Mouse (Mus musculus): ENCODE results near the gene Paqr3. TPM values are rescaled to one million over a fixed set of nuclear protein-coding genes. Genes with fewer than 3 reads are reported as not detected.

Gene Paqr3
- total RNA-seq (2022) = 1 to 10 TPM; 2.6 to 6.0 (median 3.6) TPM

DNA sequence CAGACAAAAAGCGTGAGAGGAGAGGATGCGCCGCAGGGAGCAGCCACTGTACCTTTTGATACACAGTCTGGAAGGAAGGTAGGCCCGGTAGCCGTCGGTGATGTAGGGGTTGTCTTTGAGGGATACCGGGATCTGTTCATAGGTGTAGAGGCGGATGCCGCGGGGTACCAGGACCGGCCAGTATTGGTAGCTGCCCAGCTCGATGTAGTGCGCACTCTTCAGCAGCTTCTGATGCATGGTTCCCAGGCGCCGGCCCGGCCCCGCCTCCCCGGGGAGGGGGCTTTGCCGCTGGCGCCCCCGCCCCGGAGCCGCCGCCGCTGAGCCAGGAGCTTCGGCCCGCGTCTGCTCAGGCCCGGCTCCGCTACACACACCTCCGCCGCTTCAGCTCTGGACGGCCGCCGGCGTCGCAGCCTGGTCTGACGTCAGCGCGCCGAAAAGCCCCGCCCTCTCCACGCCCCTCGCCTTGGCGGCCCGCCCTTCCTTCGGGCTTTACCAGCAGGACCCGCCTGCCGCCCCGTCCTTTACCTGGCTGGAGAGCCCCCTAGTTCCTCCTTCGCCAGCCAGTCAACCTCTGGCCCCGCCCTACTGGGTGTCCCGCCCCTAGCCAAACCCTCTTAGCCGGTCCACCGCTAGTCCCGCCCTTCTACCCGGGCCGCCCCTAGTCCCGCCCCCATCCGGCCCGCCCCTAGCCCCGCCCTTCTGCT lies at the start of gene Paqr3:
Gene Paqr3, minus strand, starts transcription at position 390 of the 704 bp plus-strand sequence.
- peak; percentile 95 to 96 for DNase-seq (ENCODE audit: low spot score in 2 of 2)

DNA sequence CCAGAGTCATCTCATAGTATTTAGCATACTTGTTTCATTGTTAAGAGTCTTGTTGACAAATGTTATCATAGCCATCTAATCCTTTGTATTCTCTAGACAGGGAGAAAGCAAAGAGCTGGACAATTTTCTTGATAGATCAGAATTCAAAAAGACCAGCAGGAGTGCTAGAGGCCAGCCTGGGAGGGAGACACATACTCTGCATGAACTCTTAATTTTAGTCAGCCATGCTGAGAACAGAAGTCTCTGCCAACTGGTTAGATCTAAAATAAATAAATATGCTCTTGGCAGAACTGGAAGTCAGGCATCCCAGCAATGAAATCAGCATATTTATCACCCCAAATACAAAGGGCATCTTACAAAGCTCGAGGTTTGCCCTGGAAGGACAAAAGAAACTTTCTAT lies 43.3 kb upstream of the Paqr3 start:
- DNase-seq (ENCODE audit: low spot score in 2 of 2) = no peak

DNA sequence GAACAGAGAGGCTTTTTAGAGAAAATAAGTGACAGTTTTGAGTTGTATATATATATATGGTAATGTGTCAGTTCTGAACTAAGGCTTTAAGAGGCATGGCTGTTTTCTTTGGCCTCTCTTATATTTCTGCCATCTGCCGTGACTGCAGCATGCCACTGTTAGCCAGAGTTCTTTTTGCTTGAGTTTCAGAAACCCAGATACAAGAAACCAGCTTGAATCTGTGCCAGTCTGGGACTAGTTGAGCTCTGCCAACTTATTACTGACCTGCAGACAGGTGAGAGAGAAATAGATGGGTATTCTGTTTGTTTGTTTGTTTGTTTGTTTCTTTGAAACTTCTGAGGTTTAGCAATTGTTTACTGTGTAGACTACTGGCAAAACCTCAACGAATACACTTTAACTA lies 23.9 kb upstream of the Paqr3 start:
- DNase-seq (ENCODE audit: low spot score in 2 of 2) = no peak

DNA sequence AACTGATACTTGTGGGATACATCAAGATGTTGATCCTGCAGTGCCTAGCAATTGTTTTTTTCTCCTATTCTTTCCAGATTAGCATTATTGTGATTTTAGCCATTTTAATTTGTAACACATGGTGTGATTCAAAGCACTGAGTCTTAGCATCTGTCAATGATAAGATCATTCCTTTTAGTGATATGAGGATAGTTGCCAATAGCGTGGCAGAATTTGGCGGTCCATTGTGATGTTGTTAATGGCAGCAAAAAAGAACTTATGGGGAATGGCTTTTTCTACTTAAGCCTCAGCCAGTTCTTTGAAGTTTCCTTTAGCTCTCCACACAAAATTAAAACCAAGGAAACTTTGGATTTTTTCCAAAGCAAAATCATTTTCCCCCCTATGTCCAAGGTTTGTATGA lies 18.2 kb upstream of the Paqr3 start:
- DNase-seq (ENCODE audit: low spot score in 2 of 2) = no peak

DNA sequence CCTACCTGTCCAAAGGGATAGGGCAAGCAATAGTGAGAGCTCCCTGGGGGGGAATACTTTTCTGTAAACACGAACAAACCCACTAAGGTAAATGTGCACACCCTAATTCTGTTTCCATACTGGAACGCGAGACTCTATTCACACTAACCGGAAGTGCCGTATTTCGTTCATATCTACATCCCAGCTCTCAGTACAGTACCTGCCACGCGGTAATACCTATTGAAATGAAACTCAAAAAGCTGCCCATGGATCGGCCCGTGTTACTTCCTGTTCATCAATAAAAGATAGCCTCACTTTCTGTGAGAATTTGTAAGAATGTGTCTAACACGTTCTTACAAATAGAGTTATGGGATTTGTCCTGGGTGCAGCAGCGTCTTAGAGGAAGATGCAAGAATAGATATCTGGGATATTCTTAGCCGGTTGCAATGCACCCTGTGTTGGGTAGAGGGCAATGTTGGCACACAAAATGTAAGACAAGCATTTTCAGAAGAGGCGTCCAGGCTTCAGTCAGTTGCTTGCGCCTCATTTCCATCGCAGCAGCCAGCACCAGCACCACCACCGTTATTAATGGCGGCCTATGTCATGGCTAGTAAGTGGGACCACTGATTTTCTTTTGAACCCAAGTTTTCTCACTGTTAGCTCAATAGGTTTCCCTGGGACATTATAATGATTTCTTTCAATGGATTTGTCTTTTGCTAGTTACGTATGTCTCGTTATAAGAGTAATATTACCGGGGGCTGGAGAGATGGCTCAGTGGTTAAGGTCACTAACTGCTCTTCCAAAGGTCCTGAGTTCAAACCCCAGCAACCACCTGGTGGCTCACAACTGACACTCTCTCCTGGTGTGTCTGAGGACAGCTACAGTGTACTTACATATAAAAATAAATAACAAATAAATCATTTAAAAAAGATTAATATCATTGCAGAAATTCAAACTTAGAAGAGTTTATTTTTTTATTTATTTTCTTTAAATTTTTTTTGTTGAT lies 17.1 kb upstream of the Paqr3 start:
- DNase-seq (ENCODE audit: low spot score in 2 of 2) = peak in 1 of 2 experiments; percentile 12

DNA sequence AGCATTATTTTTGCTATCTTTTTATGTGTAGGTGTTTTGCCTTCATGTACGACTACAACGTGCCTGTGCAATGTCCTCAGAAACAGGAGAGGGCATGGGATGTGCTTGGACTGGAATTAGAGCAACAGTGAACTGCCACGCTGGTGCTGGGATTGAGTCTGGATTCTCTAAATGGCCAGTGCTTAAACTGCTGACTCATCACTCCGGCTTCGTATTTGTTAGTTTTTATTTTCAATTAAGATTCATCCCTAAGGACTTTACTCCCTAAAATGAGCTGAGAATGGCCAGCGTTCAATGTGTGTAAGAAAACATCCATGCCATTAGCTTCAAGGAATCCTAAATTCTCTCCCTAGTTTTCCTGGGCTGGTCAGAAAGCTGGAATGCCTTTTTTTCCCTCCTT lies 15.9 kb upstream of the Paqr3 start:
- DNase-seq (ENCODE audit: low spot score in 2 of 2) = no peak

DNA sequence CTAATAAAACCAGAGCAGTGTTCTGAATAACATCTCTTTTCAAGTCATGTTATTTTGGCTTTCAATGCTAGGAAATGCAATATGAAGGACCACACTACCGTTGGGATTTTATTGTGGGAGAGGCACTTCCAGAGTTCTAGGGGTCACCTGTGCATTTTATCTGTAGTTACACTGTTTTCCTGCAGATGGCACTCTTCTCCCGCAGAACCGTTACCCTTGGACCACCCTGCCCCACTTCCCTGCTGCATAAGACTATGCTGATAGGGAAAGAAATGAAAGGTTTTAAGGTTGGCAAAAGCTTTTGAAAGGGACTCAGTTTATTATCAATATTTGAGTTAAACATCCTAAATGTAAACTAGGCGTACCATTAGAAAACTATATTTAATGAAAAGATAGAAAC lies 14.6 kb upstream of the Paqr3 start:
- no peak for DNase-seq (ENCODE audit: low spot score in 2 of 2)

DNA sequence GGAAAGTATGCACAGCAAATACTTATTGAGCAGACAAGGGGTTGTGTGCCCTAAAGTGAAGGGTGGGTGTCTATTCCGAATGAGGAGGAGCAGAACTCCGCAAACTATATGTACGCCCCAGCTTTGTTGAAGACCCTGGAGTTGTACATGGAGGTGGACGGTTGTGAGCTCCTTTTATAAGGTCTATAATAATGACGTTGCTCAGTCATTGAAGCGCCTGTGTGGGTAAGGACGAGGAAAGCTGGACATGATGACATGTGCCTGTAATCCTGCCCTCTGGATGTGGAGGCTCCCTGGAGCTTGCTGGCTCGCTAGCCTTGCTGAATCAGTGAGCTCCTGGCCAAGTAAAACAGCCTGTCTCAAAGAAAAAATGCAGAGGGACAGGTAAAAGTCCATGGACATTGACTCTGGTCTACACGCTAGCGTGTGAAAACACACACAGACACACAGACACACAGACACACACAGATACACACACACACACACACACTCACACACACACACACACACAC lies 14.1 kb upstream of the Paqr3 start:
- no peak for DNase-seq (ENCODE audit: low spot score in 2 of 2)

DNA sequence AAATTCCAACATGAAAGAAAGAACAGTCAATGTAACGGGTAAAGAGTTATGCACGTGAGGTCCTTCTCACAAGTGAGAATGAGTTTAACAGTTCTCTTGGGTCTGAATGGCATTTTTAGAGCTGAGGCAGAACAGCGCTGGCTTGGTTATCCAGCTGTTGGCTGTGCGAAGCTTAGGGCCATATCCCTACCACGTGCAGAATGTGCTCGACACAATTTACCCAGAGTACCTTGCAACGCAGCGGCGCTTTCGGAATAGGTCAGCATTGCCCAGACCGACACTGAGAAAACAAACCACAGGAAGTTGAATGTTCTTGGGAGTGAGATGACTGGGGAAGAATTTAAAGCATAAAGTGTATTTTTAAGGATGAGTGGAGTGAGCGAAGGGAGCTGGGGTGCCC lies 13.6 kb upstream of the Paqr3 start:
- DNase-seq (ENCODE audit: low spot score in 2 of 2) = no peak

DNA sequence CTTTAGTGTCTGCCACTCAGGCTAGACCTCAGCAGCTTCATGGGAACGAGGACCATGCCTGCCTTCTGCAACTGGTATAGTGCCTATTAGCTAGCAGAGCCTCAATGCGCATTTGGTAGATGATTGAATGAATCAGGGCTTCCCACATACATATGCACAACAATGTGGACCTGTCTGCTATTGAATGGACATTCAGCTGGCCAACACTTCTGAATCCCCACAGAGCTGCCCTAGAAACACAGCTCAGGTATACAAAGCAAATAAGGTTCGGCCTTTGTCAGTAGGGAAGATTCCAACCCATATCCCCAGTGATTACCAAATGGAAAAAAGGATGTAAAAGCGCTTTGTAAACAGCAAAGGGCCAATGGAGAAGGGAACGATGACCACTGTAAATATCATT lies 699 bp downstream of the Paqr3 start:
- no peak for DNase-seq (ENCODE audit: low spot score in 2 of 2)

DNA sequence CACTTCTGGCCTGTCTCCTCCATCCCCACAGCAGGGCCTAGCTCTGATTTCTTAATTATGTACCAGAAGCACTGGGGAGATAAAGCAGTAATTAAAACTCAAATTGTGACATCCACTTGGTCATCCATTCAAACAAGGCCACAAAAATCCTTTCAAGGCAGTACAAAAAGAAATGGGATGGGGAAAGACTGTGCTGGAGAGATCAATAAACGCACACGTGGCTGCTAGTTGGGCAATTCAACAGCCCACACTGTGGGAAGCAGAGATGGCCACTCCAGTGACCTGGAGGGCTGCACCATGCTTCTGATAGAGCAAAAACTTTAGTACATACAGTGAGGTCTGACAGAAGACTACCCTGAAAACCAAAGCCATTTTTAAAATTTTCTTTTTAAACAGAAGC lies 1.3 kb downstream of the Paqr3 start:
- DNase-seq (ENCODE audit: low spot score in 2 of 2) = no peak

DNA sequence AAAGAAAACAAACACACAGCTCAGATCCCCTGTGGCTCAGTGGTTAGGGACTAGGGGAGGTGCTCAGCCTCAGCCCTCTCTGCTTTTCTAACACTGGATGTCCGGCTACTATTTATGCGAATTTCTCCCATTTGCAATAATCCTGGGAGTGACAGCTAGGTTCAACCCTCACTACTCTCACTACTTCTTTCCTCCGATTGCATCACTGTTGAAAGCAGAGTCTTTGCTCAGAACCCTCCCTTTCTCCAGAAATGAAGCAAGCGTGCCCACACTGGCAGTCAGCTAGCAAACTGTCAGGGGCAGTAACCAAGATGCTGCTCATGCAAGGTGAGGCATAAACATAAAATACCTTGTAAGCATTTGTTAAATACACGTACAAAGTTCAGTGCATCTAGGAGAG lies 3.1 kb downstream of the Paqr3 start:
- DNase-seq (ENCODE audit: low spot score in 2 of 2) = no peak

DNA sequence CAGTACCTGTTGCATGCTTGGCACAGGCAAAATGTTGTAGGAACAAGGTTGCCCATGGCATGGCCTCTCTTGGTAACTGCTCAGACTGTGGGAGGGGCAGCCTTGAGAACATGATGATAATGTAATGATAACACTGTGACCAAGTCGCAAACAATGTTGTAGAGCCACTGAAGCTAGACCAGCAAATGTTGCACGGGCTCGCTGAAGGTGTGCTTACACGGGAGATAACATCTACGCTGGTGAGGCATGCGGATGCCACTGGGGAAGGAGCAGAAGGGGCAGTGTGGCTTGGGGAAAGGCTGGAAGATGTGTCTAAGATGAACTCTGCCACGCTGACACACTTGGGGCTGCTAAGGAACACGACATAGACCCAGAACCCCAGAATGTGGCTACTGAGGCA lies 11.4 kb downstream of the Paqr3 start:
- DNase-seq (ENCODE audit: low spot score in 2 of 2) = no peak

DNA sequence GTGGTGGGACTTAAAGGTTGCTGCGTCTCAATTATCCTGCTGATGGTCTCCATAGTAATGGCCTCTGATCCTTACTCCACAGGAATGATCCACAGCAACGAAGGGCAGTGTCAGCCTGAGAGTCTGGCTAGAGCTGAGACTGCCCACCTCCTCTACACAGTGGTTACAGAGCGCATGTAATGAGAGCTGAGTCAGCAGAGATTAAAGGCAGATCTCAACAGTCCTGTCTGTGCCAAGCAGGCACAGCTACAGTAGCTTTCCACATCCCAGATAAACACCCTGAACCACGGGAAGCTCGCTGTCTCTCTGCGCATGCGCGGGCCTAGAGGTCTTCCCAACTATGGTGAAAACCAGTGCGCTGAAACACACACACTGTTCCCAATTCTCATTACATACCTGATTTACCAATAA lies 13.8 kb downstream of the Paqr3 start:
- DNase-seq (ENCODE audit: low spot score in 2 of 2) = no peak

DNA sequence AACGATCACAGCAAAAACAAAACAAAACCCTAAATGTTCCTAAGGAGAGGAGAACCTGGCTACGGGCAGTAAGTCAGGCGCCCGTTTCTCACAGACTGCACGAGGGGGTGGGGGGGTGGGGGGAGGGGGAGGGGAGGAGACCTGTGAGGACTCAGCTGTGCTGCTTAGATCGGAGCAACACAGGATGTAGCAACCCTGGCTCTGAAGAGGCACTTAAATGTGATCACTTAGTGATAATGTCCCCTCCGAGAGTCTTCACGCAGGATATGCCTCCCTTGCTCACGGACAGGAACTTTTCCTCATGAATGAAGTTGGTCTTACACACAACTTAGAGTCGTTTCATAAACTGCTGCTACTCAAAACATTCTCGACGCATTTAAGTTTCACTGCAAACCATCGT lies 16.1 kb downstream of the Paqr3 start:
- no peak for DNase-seq (ENCODE audit: low spot score in 2 of 2)

DNA sequence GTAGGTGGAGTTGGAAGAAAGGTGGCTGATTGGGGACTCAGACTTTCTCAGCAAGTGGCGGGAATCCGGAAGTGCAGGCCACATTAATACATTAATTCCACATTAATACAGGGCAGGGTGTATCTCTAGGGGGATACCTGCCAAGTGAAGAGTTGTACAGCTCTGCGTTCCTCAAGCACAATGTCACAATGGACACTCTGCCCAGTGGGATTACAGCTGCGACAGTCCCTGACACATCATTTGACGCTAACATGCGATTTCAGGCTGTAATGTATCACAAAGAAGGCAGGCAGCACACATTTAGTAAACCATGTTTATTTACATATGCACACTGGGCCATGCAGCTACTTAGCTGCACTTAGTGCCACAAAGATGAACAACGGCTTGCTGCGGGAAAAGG lies 18.4 kb downstream of the Paqr3 start:
- DNase-seq (ENCODE audit: low spot score in 2 of 2) = no peak

DNA sequence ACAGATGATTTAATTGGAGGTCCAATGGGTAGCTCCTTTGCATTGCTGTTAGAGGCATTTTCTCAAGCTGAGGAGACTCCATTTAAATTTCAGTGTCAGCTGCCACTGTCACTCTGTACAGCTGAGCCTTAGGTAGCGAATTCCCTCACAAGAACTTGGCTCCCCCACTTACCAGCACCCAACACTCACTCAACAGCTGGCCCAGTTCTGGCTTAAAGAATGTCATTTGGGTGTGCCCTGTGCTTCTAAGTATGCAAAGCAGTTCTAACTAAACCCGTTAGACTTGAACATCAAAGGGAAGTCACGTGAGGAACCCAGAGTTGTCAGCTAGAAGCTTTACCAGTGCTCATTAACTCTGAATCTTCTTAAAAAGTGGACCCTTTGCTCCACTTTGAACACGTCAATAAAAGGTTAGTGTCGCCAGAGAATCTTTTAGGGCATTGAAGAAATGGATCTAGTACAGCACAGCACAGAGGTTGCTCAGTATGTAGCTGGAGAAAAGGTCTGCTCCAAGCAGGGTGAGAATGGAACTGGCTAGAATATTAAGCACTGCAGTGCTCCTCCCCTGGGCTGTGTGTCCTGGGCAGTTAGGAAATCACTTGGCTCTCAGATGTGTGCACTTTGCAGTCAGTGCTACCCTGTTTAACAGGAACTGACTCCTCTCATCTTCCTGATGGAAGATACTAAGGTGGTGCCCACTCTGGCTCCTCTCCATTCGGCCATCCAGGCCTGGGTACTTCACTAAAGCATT lies 21.2 kb downstream of the Paqr3 start:
- no peak for DNase-seq (ENCODE audit: low spot score in 2 of 2)

DNA sequence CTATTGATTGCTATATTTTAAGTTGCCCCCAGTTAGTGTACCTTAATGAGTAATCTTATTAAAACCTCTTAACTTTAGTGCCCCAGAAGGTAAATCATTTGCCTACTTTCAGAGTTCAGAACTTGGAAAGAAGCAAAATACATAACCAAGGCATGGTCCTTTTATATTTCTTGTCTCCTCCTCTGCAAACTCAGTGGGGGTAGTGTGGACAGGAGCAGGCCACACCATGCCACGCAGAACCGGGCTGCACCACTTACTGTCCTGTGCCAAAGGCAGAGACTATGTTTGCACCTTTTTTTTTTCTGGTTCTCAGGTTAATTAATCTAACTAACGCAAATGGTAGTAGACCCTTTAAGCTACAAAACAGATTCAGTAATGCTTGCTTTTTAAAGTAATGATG lies 22.0 kb downstream of the Paqr3 start:
- DNase-seq (ENCODE audit: low spot score in 2 of 2) = no peak

DNA sequence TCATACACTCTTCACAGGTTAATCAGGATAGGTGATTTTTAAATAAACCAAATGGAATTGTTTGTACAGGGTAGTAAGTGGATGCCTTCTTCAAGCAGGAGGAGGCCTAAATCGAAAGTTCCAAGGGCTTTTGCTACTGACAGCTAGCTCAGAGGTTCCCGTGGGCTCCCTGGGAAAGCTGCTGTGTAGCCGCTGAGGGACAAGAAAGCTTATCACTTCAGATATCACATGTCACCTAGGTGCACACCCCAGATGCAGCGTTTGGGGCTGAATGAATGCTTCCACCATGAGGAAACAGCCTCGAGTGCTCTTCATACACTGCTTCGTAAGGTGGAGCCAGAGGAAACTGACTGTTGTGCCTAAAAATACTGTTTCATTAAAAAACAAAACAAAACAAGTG lies 23.2 kb downstream of the Paqr3 start:
- DNase-seq (ENCODE audit: low spot score in 2 of 2) = no peak

DNA sequence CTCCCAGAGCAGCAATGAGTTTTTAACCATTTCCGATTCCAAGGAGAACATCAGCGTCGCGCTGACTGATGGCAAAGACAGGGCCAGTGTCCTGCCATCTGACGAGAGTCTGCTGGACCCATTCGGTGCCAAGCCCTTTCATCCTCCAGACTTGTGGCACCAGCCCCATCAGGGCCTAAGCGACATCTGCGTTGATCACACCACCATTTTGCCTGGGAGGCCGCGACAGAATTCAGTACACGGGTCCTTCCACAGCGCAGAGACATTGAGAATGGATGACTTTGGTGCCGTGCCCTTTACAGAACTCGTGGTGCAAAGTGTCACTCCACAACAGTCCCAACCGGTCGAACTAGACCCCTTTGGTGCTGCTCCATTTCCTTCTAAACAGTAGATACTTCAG lies 23.6 kb downstream of the Paqr3 start:
- no peak for DNase-seq (ENCODE audit: low spot score in 2 of 2)

DNA sequence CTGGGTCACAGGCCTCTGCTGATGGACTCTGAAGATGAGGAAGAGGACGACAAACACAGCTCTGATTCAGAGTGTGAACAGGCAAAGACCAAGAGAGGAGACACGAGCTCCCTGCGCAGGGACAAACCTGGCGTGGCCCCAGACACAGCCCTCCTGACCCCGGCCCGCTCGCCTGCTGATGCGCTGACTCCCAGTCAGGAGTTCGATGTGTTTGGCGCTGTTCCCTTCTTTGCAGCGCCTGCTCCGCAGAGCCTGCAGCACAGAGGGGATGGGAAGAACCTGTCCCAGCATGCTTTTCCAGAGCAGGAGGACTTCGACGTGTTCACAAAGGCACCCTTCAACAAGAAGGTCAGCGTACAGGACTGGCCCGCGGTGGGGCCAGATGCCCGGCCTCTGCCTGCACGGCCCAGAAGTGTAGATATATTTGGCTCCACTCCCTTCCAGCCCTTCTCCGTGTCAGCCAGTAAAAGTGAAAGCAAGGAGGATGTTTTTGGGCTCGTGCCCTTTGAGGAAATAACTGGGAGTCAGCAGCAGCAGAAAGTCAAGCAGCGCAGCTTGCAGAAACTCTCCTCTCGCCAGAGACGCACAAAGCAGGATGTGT lies 24.3 kb downstream of the Paqr3 start:
- peak in 1 of 2 experiments; percentile 6 for DNase-seq (ENCODE audit: low spot score in 2 of 2)
